Mouse (Mus musculus): Measurements from ENCODE around the gene Ubash3a. TPM values are rescaled to one million over a fixed set of nuclear protein-coding genes. Genes with fewer than 3 reads are reported as not detected.

The Ubash3a gene
- polyA plus RNA-seq, 1 experiment = 0.94 TPM

DNA sequence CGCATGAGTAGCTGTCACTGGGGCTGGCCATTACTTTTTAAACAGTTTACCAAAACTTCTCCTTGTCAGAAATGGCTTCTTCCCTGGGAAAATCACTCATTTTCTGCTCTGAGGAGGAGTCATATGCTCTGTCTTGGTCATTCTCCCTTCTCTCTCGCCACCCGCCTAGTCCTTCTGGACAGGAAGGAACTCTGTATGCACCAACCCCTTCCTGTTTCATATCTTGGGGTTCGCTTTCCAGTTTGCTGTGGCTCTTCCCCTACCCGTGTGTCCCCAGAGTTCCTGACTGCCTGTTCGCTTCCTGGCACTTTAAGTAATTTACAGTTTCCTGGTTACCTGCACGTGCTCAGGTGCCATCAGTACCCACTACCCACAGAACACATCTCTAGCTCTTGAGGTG, 19.3 kb downstream of the Ubash3a start:
- TF ChIP-seq TAL1 (IDR thresholded peaks at IDR 0.05; ENCODE audit: low read length) = no peak
- no peak for TF ChIP-seq GATA1 (IDR thresholded peaks at IDR 0.05; ENCODE audit: low read length)
- peaks cover 66% of the 10 kb centered on the region for H3K36me3 ChIP-seq (ENCODE audit: control insufficient read depth)
- peaks cover 60% of the 10 kb centered on the region for H3K4me1 ChIP-seq (ENCODE audit: control insufficient read depth)
- H3K9me3 ChIP-seq (ENCODE audit: control insufficient read depth, low read length) = no peaks in the 10 kb centered on the region
- no peaks in the 10 kb centered on the region for H3K27me3 ChIP-seq (ENCODE audit: control insufficient read depth)
- no peak overlapping the region for H3K4me3 ChIP-seq (replicated peaks)

DNA sequence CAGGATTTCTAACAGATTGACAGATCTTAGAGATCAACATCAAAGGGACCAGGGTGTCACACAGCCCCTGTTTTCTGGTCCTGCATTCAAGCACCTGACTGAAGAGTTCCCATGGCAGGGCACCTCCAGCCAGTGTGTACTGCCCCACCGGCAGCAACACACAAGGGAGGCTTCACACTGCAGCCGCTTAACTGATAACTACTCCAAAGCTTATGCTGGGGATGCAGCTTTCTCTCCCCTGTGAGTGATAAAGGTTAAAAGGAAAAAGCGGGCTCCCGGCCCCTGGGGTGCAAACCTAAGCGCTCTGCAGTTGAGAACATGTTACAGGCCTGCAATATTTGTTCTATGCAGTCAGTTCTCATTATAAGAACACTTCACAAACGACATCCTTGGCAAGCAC, 24.1 kb downstream of the Ubash3a start:
- Histone ChIP-seq H3K9me3 (ENCODE audit: control insufficient read depth, low read length) (peaks cover 11% of the 10 kb centered on the region), H3K36me3 (ENCODE audit: control insufficient read depth) (peaks cover 75% of the 10 kb centered on the region), H3K4me3 (replicated peaks) (peak overlapping the region; percentile 25), H3K27me3 (ENCODE audit: control insufficient read depth) (no peaks in the 10 kb centered on the region), H3K4me1 (ENCODE audit: control insufficient read depth) (peaks cover 61% of the 10 kb centered on the region)
- TF ChIP-seq TAL1 (IDR thresholded peaks at IDR 0.05; ENCODE audit: low read length) = peak; percentile 70
- peak; percentile 33; the same call in 1 of the 2 replicates for TF ChIP-seq GATA1 (IDR thresholded peaks at IDR 0.05; ENCODE audit: low read length)

DNA sequence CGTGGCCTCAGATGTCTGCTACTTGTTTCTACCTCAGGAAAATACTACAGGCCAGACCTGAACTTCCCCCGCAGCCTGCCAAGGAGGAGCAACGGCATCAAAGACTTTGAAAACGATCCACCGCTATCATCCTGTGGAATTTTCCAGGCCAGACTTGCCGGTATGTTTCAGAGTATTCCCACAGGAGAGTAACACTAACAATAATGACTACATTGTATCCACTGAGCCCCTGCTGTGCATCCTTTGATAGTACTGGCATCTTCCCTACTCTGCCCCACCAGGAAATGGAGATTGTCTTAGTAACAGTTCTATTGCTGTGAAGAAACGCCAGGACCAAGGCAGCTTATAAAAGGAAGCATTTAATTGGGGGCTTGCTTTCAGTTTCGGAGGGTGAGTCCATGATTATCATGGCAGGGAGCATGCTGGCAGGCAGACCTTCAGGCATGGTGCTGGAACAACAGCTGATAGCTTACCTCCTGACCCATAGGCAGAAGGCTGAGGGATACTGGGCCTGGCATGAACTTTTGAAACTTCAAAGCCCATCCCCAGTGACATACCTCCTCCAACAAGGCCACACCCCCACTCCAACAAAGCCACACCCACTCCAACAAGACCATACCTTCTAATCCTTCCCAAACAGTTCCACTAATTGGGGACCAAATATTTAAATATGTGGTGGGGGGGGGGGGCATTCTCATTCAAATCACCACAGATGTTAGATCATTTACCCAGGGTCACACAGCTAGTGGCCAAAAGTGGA, 24.8 kb downstream of the Ubash3a start:
- Histone ChIP-seq H3K36me3 (ENCODE audit: control insufficient read depth) (peaks cover 77% of the 10 kb centered on the region), H3K9me3 (ENCODE audit: control insufficient read depth, low read length) (peaks cover 11% of the 10 kb centered on the region)
- TF ChIP-seq GATA1 (IDR thresholded peaks at IDR 0.05; ENCODE audit: low read length) (no peak), TAL1 (IDR thresholded peaks at IDR 0.05; ENCODE audit: low read length) (no peak)

DNA sequence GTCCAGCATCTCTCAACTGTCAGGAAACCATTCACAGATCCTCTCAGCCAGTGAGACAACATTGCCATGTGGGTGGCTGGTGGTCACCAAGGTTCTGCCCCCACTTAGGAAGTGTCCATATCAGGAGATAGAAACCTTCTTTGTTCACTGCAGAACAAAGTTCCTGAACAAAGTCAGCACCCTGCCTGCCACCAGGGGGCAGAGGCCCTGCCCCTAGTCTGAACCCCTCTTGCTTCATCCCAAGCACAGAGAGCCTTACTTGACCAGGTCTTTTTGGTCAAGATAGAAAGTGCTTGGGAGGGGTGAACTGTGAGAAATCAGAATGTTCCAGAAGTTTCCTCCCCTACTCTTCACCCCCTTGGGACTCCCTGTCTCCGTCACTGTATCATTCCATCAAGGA, 28.2 kb downstream of the Ubash3a start:
- Histone ChIP-seq H3K4me1 (ENCODE audit: control insufficient read depth) (peaks cover 61% of the 10 kb centered on the region), H3K27me3 (ENCODE audit: control insufficient read depth) (no peaks in the 10 kb centered on the region), H3K9me3 (ENCODE audit: control insufficient read depth, low read length) (peaks cover 17% of the 10 kb centered on the region), H3K4me3 (replicated peaks) (no peak overlapping the region), H3K36me3 (ENCODE audit: control insufficient read depth) (peaks cover 93% of the 10 kb centered on the region)
- TF ChIP-seq GATA1 (IDR thresholded peaks at IDR 0.05; ENCODE audit: low read length) (no peak), TAL1 (IDR thresholded peaks at IDR 0.05; ENCODE audit: low read length) (no peak)

More for the DNA sequence above, 24.8 kb downstream of the Ubash3a start:
- Histone ChIP-seq H3K27me3 (ENCODE audit: control insufficient read depth) (no peaks in the 10 kb centered on the region), H3K4me1 (ENCODE audit: control insufficient read depth) (peaks cover 63% of the 10 kb centered on the region), H3K4me3 (replicated peaks) (peak overlapping the region; percentile 25)

DNA sequence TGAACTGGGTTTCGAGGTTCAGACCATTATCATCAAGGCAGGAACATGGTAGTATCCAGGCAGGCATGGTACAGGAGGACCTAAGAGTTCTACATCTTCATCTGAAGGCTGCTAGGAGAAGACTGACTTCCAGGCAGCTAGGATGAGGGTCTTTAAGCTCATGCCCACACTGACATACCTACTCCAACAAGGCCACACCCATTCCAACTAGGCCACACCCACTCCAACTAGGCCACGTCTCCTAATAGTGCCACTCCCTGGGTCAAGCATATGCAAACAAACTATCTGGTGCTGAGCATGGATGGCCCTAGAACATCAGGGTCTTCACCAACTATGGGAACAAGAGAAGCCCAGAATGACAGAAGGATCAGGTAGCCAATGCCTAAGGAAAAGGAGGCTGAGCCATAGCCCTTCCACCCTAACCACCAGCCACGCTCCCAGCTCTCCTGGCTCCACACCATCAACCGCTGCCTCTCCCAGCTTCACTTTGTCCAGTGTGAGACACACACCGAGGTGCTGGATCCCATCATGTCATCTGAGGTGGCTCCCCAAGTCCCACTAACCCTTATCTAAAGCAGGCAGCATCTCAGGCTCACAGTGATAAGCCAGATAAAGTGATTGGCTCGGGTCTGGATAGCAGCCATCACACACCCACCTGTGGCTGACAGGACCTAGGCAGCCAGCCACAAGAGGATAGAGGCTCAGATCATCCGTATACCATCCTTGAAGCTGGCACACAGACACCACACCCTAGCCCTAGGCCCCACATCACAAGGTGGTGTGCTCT, 30.8 kb downstream of the Ubash3a start:
- TF ChIP-seq GATA1 (IDR thresholded peaks at IDR 0.05; ENCODE audit: low read length) (no peak), TAL1 (IDR thresholded peaks at IDR 0.05; ENCODE audit: low read length) (peak; percentile 47; the same call in 2 of the 3 replicates)
- Histone ChIP-seq H3K27me3 (ENCODE audit: control insufficient read depth) (no peaks in the 10 kb centered on the region), H3K4me3 (replicated peaks) (no peak overlapping the region), H3K36me3 (ENCODE audit: control insufficient read depth) (peaks cover 95% of the 10 kb centered on the region), H3K9me3 (ENCODE audit: control insufficient read depth, low read length) (peaks cover 7% of the 10 kb centered on the region), H3K4me1 (ENCODE audit: control insufficient read depth) (peaks cover 38% of the 10 kb centered on the region)

DNA sequence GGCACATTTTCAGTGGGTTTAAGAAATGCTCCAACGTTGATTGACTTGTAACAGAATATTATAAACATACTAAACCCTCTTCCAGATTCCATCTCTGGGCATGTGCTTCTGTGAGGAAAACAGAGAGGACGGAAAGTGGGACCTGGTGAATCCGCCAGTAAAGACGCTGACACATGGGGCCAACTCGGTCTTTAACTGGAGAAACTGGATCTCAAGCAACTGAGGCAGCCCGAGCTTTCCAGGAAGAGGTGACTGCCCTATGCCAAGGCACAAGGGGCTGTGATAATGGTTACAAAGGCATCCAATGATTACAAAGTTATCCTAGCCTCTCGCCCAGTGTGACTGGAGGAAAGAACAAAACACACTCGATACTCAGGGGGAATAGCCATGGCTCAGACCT, 33.5 kb downstream of the Ubash3a start:
- peaks cover 16% of the 10 kb centered on the region for H3K9me3 ChIP-seq (ENCODE audit: control insufficient read depth, low read length)

DNA sequence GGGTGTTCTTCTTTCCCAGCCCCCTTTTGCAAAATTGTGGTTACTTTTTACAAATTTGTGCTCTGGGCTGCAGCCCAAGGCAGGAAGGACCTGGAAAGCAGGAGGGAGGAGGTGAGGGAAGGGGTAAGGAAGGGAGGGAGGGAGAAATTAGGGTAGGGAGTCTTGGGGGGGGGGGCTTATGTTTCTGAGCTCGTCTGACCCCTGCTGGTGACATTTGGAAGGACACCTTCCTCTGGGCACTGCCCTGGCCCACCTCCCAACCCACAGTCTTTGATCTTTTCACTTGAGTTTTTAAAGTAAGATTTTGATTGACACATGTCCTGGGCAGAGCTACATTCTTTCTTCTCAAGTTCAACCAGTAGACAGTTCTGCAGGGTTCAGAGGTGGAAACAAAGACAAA, 35.1 kb downstream of the Ubash3a start:
- H3K4me3 ChIP-seq (replicated peaks) = no peak overlapping the region
- no peaks in the 10 kb centered on the region for H3K27me3 ChIP-seq (ENCODE audit: control insufficient read depth)
- H3K4me1 ChIP-seq (ENCODE audit: control insufficient read depth) = peaks cover 43% of the 10 kb centered on the region
- TF ChIP-seq GATA1 (IDR thresholded peaks at IDR 0.05; ENCODE audit: low read length) = no peak
- no peak for TF ChIP-seq TAL1 (IDR thresholded peaks at IDR 0.05; ENCODE audit: low read length)
- peaks cover 16% of the 10 kb centered on the region for H3K9me3 ChIP-seq (ENCODE audit: control insufficient read depth, low read length)
- H3K36me3 ChIP-seq (ENCODE audit: control insufficient read depth) = peaks cover 59% of the 10 kb centered on the region

More for the DNA sequence above, 33.5 kb downstream of the Ubash3a start:
- peaks cover 35% of the 10 kb centered on the region for H3K4me1 ChIP-seq (ENCODE audit: control insufficient read depth)
- H3K4me3 ChIP-seq (replicated peaks) = no peak overlapping the region
- H3K36me3 ChIP-seq (ENCODE audit: control insufficient read depth) = peaks cover 76% of the 10 kb centered on the region
- TF ChIP-seq GATA1 (IDR thresholded peaks at IDR 0.05; ENCODE audit: low read length) (no peak), TAL1 (IDR thresholded peaks at IDR 0.05; ENCODE audit: low read length) (no peak)
- no peaks in the 10 kb centered on the region for H3K27me3 ChIP-seq (ENCODE audit: control insufficient read depth)

DNA sequence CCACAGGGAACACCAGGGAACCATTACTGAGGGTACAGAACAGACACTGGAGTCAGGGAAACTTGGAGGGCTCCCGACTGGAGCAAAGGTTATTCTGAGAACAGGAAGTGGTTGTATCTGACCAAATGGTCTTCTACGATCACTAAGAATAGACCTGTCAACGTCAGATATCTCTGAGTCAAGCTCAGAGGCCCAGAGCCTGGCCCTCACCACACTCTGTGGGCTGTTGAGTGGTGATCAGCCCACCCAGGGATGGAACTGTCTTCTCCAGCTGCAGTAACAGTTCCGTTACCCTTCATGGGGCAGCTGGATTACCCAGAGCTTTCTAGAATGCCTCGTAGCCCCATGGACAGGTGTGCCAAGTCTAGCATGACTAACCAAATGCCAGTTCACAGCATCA, 37.6 kb downstream of the Ubash3a start:
- no peak for TF ChIP-seq GATA1 (IDR thresholded peaks at IDR 0.05; ENCODE audit: low read length)
- TF ChIP-seq TAL1 (IDR thresholded peaks at IDR 0.05; ENCODE audit: low read length) = no peak
- Histone ChIP-seq H3K36me3 (ENCODE audit: control insufficient read depth) (peaks cover 34% of the 10 kb centered on the region), H3K27me3 (ENCODE audit: control insufficient read depth) (no peaks in the 10 kb centered on the region), H3K9me3 (ENCODE audit: control insufficient read depth, low read length) (peaks cover 11% of the 10 kb centered on the region), H3K4me3 (replicated peaks) (no peak overlapping the region), H3K4me1 (ENCODE audit: control insufficient read depth) (peaks cover 24% of the 10 kb centered on the region)

DNA sequence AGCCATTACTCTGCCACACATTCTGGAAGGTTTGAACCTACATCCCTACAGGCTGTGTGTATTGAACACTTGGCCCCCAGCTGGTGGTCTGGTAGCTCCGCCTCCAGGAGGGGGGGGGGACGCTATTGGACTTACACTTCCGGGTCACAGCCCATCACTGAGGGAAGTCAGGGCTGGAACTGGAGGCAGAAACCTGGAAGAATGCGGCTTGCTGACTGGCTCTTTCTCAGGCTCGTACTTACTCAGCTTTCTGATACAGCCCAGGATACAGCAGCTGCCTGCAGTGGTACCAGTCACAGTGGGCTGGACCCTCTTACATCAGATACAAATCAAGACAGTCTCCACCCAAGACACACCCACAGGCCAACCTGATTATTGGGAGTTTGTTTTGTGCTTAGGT, 39.5 kb downstream of the Ubash3a start:
- peaks cover 18% of the 10 kb centered on the region for H3K36me3 ChIP-seq (ENCODE audit: control insufficient read depth)
- peaks cover 11% of the 10 kb centered on the region for H3K9me3 ChIP-seq (ENCODE audit: control insufficient read depth, low read length)
- H3K4me3 ChIP-seq (replicated peaks) = peak overlapping the region; percentile 10
- peaks cover 29% of the 10 kb centered on the region for H3K4me1 ChIP-seq (ENCODE audit: control insufficient read depth)
- no peak for TF ChIP-seq GATA1 (IDR thresholded peaks at IDR 0.05; ENCODE audit: low read length)
- TF ChIP-seq TAL1 (IDR thresholded peaks at IDR 0.05; ENCODE audit: low read length) = no peak
- H3K27me3 ChIP-seq (ENCODE audit: control insufficient read depth) = no peaks in the 10 kb centered on the region
